Mouse (Mus musculus) neural tube, embryonic 11.5 days (tissue): ENCODE measurements at regions not wholly inside any gene's neighbourhood (a gene's known extent, or its start where the extent isn't known, plus 50 kb on each side); places are given as distances from the start of the nearest gene placed in this dataset.

Experiments used
- ATAC-seq: fragments of 200-750 bp; cut with Nextera tagmentation; 2 replicates; pipeline ENCODE4 v1.8.0; 2017; ENCODE audit warnings: moderate number of reproducible peaks, mild to moderate bottlenecking, moderate TSS enrichment, moderate library complexity; ENCODE audit not compliant: insufficient read depth, low FRiP score, low TSS enrichment
- DNase-seq: peaks from one replicate; pipeline ENCODE4 v3.0.0-alpha.2; 2015; ENCODE audit warnings: low spot score
- H3K27ac ChIP-seq: fragments of 300-500 bp; sonication (generic); 2 replicates; pipeline ENCODE4 v1.5.1; 2014; ENCODE audit warnings: low read depth, mild to moderate bottlenecking, low read length
- H3K27me3 ChIP-seq: fragments of 300-500 bp; sonication (generic); 2 replicates; pipeline ENCODE4 v1.6.1; 2014; ENCODE audit warnings: mild to moderate bottlenecking, low read length, mixed read lengths; ENCODE audit not compliant: control insufficient read depth, insufficient read depth
- H3K36me3 ChIP-seq: fragments of 300-500 bp; sonication (generic); 2 replicates; pipeline ENCODE4 v1.6.1; 2014; ENCODE audit warnings: mild to moderate bottlenecking, low read length, moderate library complexity, mixed read lengths; ENCODE audit not compliant: control insufficient read depth, insufficient read depth
- H3K4me1 ChIP-seq: fragments of 300-500 bp; sonication (generic); 2 replicates; pipeline ENCODE4 v1.6.1; 2014; ENCODE audit warnings: low read length, mixed read lengths; ENCODE audit not compliant: control insufficient read depth, insufficient read depth
- H3K4me2 ChIP-seq: fragments of 300-500 bp; sonication (generic); 2 replicates; pipeline ENCODE4 v1.6.1; 2014; ENCODE audit warnings: low read depth, mild to moderate bottlenecking, moderate library complexity
- H3K4me3 ChIP-seq: fragments of 300-500 bp; sonication (generic); 2 replicates; pipeline ENCODE4 v1.5.1; 2014; ENCODE audit warnings: low read depth, low read length
- H3K9ac ChIP-seq: fragments of 300-500 bp; sonication (generic); 2 replicates; pipeline ENCODE4 v1.6.1; 2014; ENCODE audit warnings: mild to moderate bottlenecking, low read length
- H3K9me3 ChIP-seq: fragments of 300-500 bp; sonication (generic); 2 replicates; pipeline ENCODE4 v1.6.1; 2016; ENCODE audit warnings: low read length; ENCODE audit not compliant: control insufficient read depth
- WGBS: fragments of 180-500 bp; shearing (Covaris S2); extraction: QIAGEN DNeasy Blood & Tissue Kit; methylation state at CpG from one replicate; pipeline ENCODE4 v1.1.7; 2014; 5-methylcytosine and 5-hydroxymethylcytosine counted together

- H3K4me2 ChIP-seq = no peak overlapping the region
- DNase-seq = no peak
- peaks cover 4% of the 10 kb centered on the region; the same call in 1 of the 2 replicates for H3K4me1 ChIP-seq
- H3K27ac ChIP-seq = no peak overlapping the region
- H3K4me3 ChIP-seq = no peak overlapping the region
- H3K36me3 ChIP-seq = no peaks in the 10 kb centered on the region
- H3K27me3 ChIP-seq = no peaks in the 10 kb centered on the region
- no peaks in the 10 kb centered on the region for H3K9me3 ChIP-seq
- WGBS = 82% methylated on average over 3 of the region's 3 CpGs
- no peak overlapping the region for H3K9ac ChIP-seq
- no peak for ATAC-seq
These were observed 233.4 kb downstream of the Snx10 start for GRCm38 (mm10) chr6:51757131-51757530.

DNA sequence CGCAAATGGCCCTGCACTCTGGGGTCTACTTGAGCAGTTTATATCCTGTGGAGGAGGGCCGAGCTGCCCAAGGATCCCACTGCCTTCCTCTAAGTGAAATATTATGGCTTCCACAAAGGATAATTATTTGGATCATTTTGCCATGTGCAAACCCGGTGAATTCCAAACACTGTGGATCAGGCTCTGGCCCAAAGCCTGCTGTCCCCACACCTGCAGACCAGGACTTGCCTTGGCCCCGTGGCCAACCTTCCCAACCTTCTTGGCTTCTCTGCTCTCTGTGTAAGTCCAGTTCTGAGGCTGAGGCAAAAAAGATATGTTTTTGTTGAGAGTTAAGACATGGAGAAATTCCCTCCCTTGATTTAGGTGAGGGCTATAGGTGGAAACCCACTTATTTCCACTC lies 234.0 kb downstream of the Snx10 start:
- no peak overlapping the region for H3K4me2 ChIP-seq
- H3K27ac ChIP-seq = no peak overlapping the region
- WGBS = 77% methylated on average over 4 of the region's 4 CpGs
- ATAC-seq (no peak), DNase-seq (no peak)
- H3K36me3 ChIP-seq = no peaks in the 10 kb centered on the region
- H3K9ac ChIP-seq = no peak overlapping the region
- H3K4me1 ChIP-seq = peaks cover 4% of the 10 kb centered on the region; the same call in 1 of the 2 replicates
- H3K4me3 ChIP-seq = no peak overlapping the region
- no peaks in the 10 kb centered on the region for H3K9me3 ChIP-seq
- no peaks in the 10 kb centered on the region for H3K27me3 ChIP-seq

DNA sequence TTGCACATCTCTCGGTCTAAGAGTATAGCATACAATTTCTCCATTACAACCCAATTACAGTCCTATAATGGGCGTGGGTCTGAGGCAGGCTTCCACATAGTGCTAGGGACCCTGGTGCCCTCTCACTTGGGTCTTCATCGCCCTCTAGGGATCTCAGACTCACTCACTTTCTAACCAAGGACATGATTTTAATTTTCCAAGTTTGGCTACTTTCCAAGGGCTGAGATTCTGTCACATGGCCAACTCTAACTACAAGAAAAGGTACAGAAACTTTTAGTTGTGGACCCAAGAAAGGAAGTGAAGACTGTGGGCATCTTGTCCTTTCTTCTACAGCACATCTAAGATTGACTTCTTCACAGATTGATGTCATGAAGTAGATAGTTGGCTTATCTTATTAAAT lies 235.1 kb downstream of the Snx10 start:
- H3K4me2 ChIP-seq = no peak overlapping the region
- no peaks in the 10 kb centered on the region for H3K9me3 ChIP-seq
- H3K27ac ChIP-seq = no peak overlapping the region
- H3K4me1 ChIP-seq = peaks cover 4% of the 10 kb centered on the region; the same call in 1 of the 2 replicates
- 82% methylated on average over 3 of the region's 3 CpGs for WGBS
- no peak overlapping the region for H3K4me3 ChIP-seq
- ATAC-seq (no peak), DNase-seq (no peak)
- H3K27me3 ChIP-seq = no peaks in the 10 kb centered on the region
- H3K36me3 ChIP-seq = no peaks in the 10 kb centered on the region
- H3K9ac ChIP-seq = no peak overlapping the region

- Histone ChIP-seq H3K9ac (no peak overlapping the region), H3K36me3 (no peaks in the 10 kb centered on the region), H3K4me2 (no peak overlapping the region), H3K4me3 (no peak overlapping the region), H3K4me1 (peaks cover 4% of the 10 kb centered on the region; the same call in 1 of the 2 replicates), H3K27ac (no peak overlapping the region), H3K27me3 (no peaks in the 10 kb centered on the region), H3K9me3 (no peaks in the 10 kb centered on the region)
- DNase-seq (no peak), ATAC-seq (no peak)
- WGBS = 60% methylated on average over 5 of the region's 5 CpGs
These were observed 236.7 kb downstream of the Snx10 start for GRCm38 (mm10) chr6:51760372-51760771.

GRCm38 (mm10) chr6:51761506-51761905 lies 237.8 kb downstream of the Snx10 start:
- Histone ChIP-seq H3K4me3 (no peak overlapping the region), H3K4me2 (no peak overlapping the region), H3K27ac (no peak overlapping the region), H3K9me3 (no peaks in the 10 kb centered on the region), H3K9ac (no peak overlapping the region), H3K27me3 (no peaks in the 10 kb centered on the region), H3K4me1 (peaks cover 6% of the 10 kb centered on the region; the same call in 1 of the 2 replicates), H3K36me3 (no peaks in the 10 kb centered on the region)
- WGBS = 77% methylated on average over 5 of the region's 5 CpGs
- ATAC-seq (no peak), DNase-seq (no peak)

GRCm38 (mm10) chr6:51766482-51766881 lies 242.8 kb downstream of the Snx10 start:
- H3K4me1 ChIP-seq = peaks cover 15% of the 10 kb centered on the region
- no peak overlapping the region for H3K4me3 ChIP-seq
- H3K4me2 ChIP-seq = no peak overlapping the region
- no peak for DNase-seq
- ATAC-seq = no peak
- no peaks in the 10 kb centered on the region for H3K27me3 ChIP-seq
- H3K9me3 ChIP-seq = no peaks in the 10 kb centered on the region
- 13% methylated on average over 3 of the region's 3 CpGs for WGBS
- no peak overlapping the region for H3K9ac ChIP-seq
- no peaks in the 10 kb centered on the region for H3K36me3 ChIP-seq
- no peak overlapping the region for H3K27ac ChIP-seq

DNA sequence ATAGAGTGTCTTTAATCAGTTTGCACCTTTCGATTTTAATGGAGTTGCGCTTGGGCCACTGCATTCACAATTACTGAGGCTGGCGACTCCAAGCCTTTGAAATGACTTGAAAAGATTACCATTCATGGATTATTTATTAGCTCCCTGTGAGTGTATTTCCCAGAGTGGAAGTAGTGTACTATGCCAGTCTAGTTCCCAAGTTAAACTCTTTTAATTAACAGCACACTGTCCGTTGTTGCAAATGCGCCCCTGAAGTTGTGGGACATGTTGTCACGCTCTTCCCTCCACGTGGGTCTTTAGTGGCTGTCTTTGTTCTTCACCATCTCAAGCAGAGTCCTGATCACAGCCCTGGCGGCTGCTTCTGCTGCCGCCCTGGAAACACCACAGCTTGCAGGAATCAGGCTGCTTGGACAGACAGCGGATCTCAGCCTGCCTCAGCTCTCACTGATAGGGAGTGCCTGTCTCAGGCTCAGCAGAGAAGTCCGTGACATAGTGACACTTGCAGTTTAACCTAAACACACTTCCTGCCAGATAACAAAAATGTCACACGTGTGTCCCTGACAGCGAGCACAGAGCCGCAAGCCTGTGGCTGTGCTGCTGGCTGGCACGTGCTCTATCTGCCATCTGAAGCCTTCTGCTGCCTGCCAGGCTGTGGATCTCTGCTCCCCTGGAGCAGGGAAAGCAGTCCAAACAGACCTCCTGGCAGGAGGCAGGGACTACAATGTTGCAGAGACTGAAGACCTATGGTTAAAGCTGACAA lies 244.1 kb downstream of the Snx10 start:
- H3K27me3 ChIP-seq = no peaks in the 10 kb centered on the region
- no peaks in the 10 kb centered on the region for H3K9me3 ChIP-seq
- ATAC-seq (peak; percentile 41; the same call in 1 of the 2 replicates), DNase-seq (peak; percentile 68)
- peak overlapping the region; percentile 39 for H3K4me2 ChIP-seq
- peak overlapping the region; percentile 57 for H3K27ac ChIP-seq
- H3K36me3 ChIP-seq = no peaks in the 10 kb centered on the region
- WGBS = 7% methylated on average over 15 of the region's 15 CpGs
- H3K4me1 ChIP-seq = peaks cover 15% of the 10 kb centered on the region
- no peak overlapping the region for H3K4me3 ChIP-seq
- peak overlapping the region; percentile 8 for H3K9ac ChIP-seq

DNA sequence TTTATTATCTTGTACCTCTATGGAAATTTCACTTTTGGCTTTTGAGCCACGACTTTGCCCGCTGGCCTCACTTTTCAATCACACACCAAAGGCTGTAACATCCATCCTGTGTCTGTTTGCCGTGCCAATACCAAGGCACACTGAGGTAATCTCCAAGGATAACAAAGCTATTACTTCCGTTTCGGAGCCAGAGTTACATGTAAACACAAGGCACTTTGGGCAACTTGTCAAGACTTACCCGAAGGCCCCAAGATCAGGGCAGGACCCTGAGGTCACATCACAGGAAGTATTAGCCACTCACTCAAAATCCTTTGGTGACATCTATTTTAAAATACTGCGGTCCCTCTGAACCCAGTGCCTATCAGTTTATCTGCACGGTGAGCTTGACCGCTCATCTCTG lies 241.3 kb downstream of the Skap2 start:
- no peak for ATAC-seq

DNA sequence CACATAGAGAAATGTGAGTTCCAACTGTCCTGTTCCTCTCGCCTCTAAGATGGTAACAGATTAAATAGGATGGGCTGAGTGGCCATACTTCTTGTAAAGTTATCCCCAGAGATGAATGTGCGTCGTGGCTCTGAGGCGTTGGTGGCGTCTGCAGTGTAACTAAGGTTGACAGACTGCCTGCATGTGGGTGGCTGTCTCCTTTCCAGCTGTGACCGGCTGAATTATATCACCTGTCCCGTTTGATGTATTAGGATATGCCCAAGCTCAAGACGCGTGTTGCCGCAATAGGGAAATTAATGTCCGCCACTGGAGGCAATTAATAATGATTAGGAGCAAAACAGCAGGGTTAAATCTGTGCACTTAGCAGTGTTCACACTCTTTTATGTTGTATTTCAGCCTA lies 240.9 kb downstream of the Skap2 start:
- 41% methylated on average over 11 of the region's 11 CpGs for WGBS
- H3K4me3 ChIP-seq = no peak overlapping the region
- H3K27me3 ChIP-seq = no peaks in the 10 kb centered on the region
- H3K36me3 ChIP-seq = no peaks in the 10 kb centered on the region
- ATAC-seq (no peak), DNase-seq (no peak)
- no peak overlapping the region for H3K4me2 ChIP-seq
- peaks cover 13% of the 10 kb centered on the region for H3K4me1 ChIP-seq
- no peaks in the 10 kb centered on the region for H3K9me3 ChIP-seq
- no peak overlapping the region for H3K27ac ChIP-seq
- H3K9ac ChIP-seq = no peak overlapping the region

More for the DNA sequence above, 241.3 kb downstream of the Skap2 start:
- Histone ChIP-seq H3K27ac (no peak overlapping the region), H3K9me3 (no peaks in the 10 kb centered on the region), H3K9ac (no peak overlapping the region), H3K36me3 (no peaks in the 10 kb centered on the region), H3K27me3 (no peaks in the 10 kb centered on the region), H3K4me1 (peaks cover 15% of the 10 kb centered on the region), H3K4me3 (no peak overlapping the region), H3K4me2 (no peak overlapping the region)
- no peak for DNase-seq
- 80% methylated on average over 9 of the region's 9 CpGs for WGBS
